Comparison of ENCODE assay signal across 31 mouse cellular contexts in the genomic region with DNA sequence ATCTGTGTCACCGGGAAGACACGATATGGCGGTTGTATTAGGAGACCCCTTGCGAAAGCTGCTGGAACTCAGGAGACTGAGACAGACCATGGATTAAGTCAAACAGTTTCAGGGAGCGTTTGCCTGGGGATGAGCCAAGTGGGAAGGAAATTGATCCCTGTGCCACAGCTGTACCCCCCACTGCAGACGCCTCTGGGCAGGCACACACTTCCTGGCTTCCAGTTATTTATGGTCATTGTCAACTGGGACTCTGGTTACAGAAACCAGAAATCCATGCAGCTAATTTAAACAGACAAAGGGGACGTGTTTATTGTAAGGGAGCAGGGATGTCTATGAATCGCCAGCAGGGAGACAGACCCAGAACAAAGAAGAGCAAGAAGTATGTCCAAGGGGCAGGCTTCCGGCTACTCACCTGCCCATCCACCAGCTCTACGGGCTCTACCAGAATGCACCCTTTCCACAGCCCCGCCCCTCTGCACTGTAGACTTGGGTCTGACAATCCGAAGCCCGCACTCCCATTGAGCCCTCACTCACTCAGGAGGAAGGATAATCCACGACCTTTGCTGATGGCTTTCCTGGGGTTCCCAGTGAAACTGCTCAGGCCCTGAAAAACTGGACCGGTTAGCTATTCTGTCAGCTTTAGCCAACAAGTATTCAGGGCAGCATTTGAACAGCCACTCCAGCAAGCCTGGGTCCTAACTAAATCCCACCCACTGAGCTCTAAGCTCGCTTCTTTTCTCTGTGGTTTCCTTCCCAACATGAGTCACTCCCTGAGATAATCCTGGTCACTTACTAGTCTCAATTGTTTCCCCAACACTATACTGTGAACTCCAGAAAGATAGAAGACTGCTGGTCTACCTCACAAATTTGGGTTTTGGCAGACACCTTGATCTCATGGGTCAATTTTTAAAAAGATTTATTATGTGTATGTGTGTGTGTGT. TPM values are rescaled to one million over a fixed set of nuclear protein-coding genes. Genes with fewer than 3 reads are reported as not detected.
DNase-seq lines count a peak whose midpoint lies in the region; ATAC-seq and TF ChIP-seq lines count a peak whose summit lies in the region.
"Had no signal": no experiment of that assay in that cellular context is flagged by ENCODE, and none has a peak within 500 bp of the region (broad histone marks: within the 10 kb centered on the region; RNA-seq: fewer than 3 reads in every experiment).

No protein-coding gene starts in this region.

- WGBS in intestine, embryonic 14.5 days, result 35% methylated on average over 16 of the region's 16 CpGs
- WGBS in intestine, embryonic 16.5 days, result 43% methylated on average over 16 of the region's 16 CpGs

- H3K36me3 ChIP-seq in intestine, embryonic 14.5 days (ENCODE audit: control insufficient read depth, insufficient read depth, low read length), result no peaks in the 10 kb centered on the region
- H3K36me3 ChIP-seq in intestine, embryonic 16.5 days (ENCODE audit: control insufficient read depth, insufficient read depth, low read length), result no peaks in the 10 kb centered on the region
- H3K36me3 ChIP-seq in myocyte (ENCODE audit: control insufficient read depth, insufficient read depth), result no peaks in the 10 kb centered on the region
- H3K36me3 ChIP-seq: embryonic facial prominence, embryonic 12.5 days; G1E; intestine, embryonic 15.5 days; liver, embryonic 12.5 days; stomach, embryonic 15.5 days had no signal

- ATAC-seq in intestine, embryonic 14.5 days (replicated peaks; ENCODE audit: low FRiP score, low TSS enrichment, low read depth), result peak; percentile 62; the same call in 1 of the 2 replicates
- ATAC-seq in intestine, embryonic 16.5 days, result no peak
- ATAC-seq: forebrain, embryonic 14.5 days; hindbrain, embryonic 16.5 days; intestine, embryonic 15.5 days; liver, embryonic 12.5 days; liver, postnatal 0 days; midbrain, embryonic 16.5 days; Patski had no signal

- peak overlapping the region; percentile 55 for H3K27ac ChIP-seq in intestine, embryonic 14.5 days (ENCODE audit: low read depth)
- no peak overlapping the region for H3K27ac ChIP-seq in intestine, embryonic 16.5 days (ENCODE audit: low read length)
- H3K27ac ChIP-seq in left cerebral cortex, adult 2 months, result peak overlapping the region; percentile 30; the same call in 1 of the 2 replicates
- H3K27ac ChIP-seq: embryonic facial prominence, embryonic 12.5 days; heart, adult 2 months; intestine, embryonic 15.5 days; liver, embryonic 12.5 days; stomach, embryonic 15.5 days had no signal

- TF ChIP-seq POLR2A in myocyte (IDR thresholded peaks at IDR 0.05; ENCODE audit: insufficient read length, low read depth), result no peak

- TF ChIP-seq CTCF in left cerebral cortex, adult 2 months (IDR thresholded peaks at IDR 0.05), result no peak

- no peaks in the 10 kb centered on the region for H3K27me3 ChIP-seq in intestine, embryonic 14.5 days (replicated peaks; ENCODE audit: control insufficient read depth, insufficient read depth, low read length)
- no peaks in the 10 kb centered on the region for H3K27me3 ChIP-seq in intestine, embryonic 16.5 days (replicated peaks; ENCODE audit: control insufficient read depth, insufficient read depth, low read length)
- no peaks in the 10 kb centered on the region for H3K27me3 ChIP-seq in myocyte (ENCODE audit: control insufficient read depth, insufficient read depth, insufficient read length)
- H3K27me3 ChIP-seq: embryonic facial prominence, embryonic 12.5 days; intestine, embryonic 15.5 days; Patski; stomach, embryonic 15.5 days had no signal

- no peak overlapping the region for H3K4me3 ChIP-seq in intestine, embryonic 14.5 days (ENCODE audit: low read depth, low read length)
- no peak overlapping the region for H3K4me3 ChIP-seq in intestine, embryonic 16.5 days (ENCODE audit: low read length)
- H3K4me3 ChIP-seq in left cerebral cortex, adult 2 months, result no peak overlapping the region
- H3K4me3 ChIP-seq in myocyte, result no peak overlapping the region
- H3K4me3 ChIP-seq: embryonic facial prominence, embryonic 12.5 days; heart, adult 2 months; intestine, embryonic 15.5 days; liver, embryonic 12.5 days; stomach, embryonic 15.5 days had no signal

- no peaks in the 10 kb centered on the region for H3K79me2 ChIP-seq in myocyte (ENCODE audit: control insufficient read depth, insufficient read depth)

- peak overlapping the region; percentile 20; the same call in 1 of the 2 replicates for H3K4me2 ChIP-seq in intestine, embryonic 14.5 days (ENCODE audit: low read length)
- H3K4me2 ChIP-seq in intestine, embryonic 16.5 days (ENCODE audit: low read depth, low read length), result no peak overlapping the region
- H3K4me2 ChIP-seq in myocyte (ENCODE audit: low read depth), result peak overlapping the region; percentile 89
- H3K4me2 ChIP-seq: embryonic facial prominence, embryonic 12.5 days; intestine, embryonic 15.5 days; liver, embryonic 12.5 days; midbrain, embryonic 11.5 days; stomach, embryonic 15.5 days had no signal

- no peak overlapping the region for H3ac ChIP-seq in myocyte (ENCODE audit: control insufficient read depth, insufficient read length)

- H3K9me3 ChIP-seq in intestine, embryonic 14.5 days (ENCODE audit: control insufficient read depth, low read length), result no peaks in the 10 kb centered on the region
- no peaks in the 10 kb centered on the region for H3K9me3 ChIP-seq in intestine, embryonic 16.5 days (ENCODE audit: control insufficient read depth, low read length)
- H3K9me3 ChIP-seq: embryonic facial prominence, embryonic 12.5 days; G1E; intestine, embryonic 15.5 days; liver, embryonic 12.5 days; stomach, embryonic 15.5 days had no signal

- DNase-seq in intestine, embryonic 14.5 days (ENCODE audit: low spot score), result no peak
- DNase-seq in left cerebral cortex, adult 2 months (ENCODE audit: extremely low spot score in 1 of 2, low spot score in 2 of 2), result no peak
- no peak for DNase-seq in left cerebral cortex, adult 9 months (ENCODE audit: low spot score in 2 of 2)
- DNase-seq in 416B (ENCODE audit: low read depth), result peak; percentile 73
- DNase-seq in ovary, adult 18-20 months (ENCODE audit: low spot score), result no peak
- no peak for DNase-seq in adrenal gland, postnatal 4 days (ENCODE audit: low spot score in 2 of 2)
- DNase-seq: adrenal gland, postnatal 10 days; cerebellum, adult 11-12 months; cerebellum, adult 9-11 months; embryo, embryonic 11 days; gastrocnemius, postnatal 25 days; kidney, adult 8-10 months; left cerebral cortex, postnatal 4 days; liver, postnatal 0 days; thymus, postnatal 25 days had no signal

- H3K4me1 ChIP-seq in intestine, embryonic 14.5 days (replicated peaks; ENCODE audit: control insufficient read depth, insufficient read depth, low read length), result peaks cover 11% of the 10 kb centered on the region
- H3K4me1 ChIP-seq in intestine, embryonic 16.5 days (ENCODE audit: control insufficient read depth, insufficient read depth, low read length), result peaks cover 3% of the 10 kb centered on the region; the same call in 1 of the 2 replicates
- H3K4me1 ChIP-seq: liver, embryonic 12.5 days had no signal

- no peak overlapping the region for H3K9ac ChIP-seq in intestine, embryonic 14.5 days (ENCODE audit: low read length)
- H3K9ac ChIP-seq in intestine, embryonic 16.5 days (ENCODE audit: low read depth, low read length), result no peak overlapping the region; the same call in 1 of the 2 replicates
- H3K9ac ChIP-seq: embryonic facial prominence, embryonic 12.5 days; intestine, embryonic 15.5 days; liver, embryonic 12.5 days; liver, postnatal 0 days; stomach, embryonic 15.5 days had no signal

- intact Hi-C loops in left cerebral cortex, adult 2 months (cut with DNase I), result no loop called here

TF ChIP-seq in myocyte, 11 proteins besides CTCF, POLR2A, EP300 and RAD21:
- TF ChIP-seq POLR2AphosphoS2 (IDR thresholded peaks at IDR 0.05; ENCODE audit: insufficient read length, low read depth), result no peak
- TF ChIP-seq MYOD1 (IDR thresholded peaks at IDR 0.05; ENCODE audit: control insufficient read depth in 1 of 3, insufficient read length in 2 of 3, low read depth in 2 of 3), result peak in 2 of 3 experiments; percentile 57 to 62
- peak in 1 of 3 experiments; percentile 64 for TF ChIP-seq MYOG (IDR thresholded peaks at IDR 0.05; ENCODE audit: control insufficient read depth in 1 of 3, insufficient read depth in 1 of 3, insufficient read length in 2 of 3, low read depth in 2 of 3)

RNA-seq across cellular contexts. Expression of a gene that starts 22.3 kb away (rescaled TPM):
- 0.24 and 0.38 TPM in 2 replicates for polyA plus RNA-seq in intestine, embryonic 14.5 days (2014; fragmentation: Nextera tagmentation; extraction: Ambion mirVana)
- 0.22 and 0.26 TPM in 2 replicates for polyA plus RNA-seq in intestine, embryonic 16.5 days (2015; fragmentation: Nextera tagmentation; extraction: Ambion mirVana)
- total RNA-seq in left cerebral cortex, adult 2 months (2021), result 10 to 100 TPM; 17.9 to 21.1 TPM
- polyA plus RNA-seq in myocyte (2012; fragmentation: generic; extraction: Trizol), result not detected
- total RNA-seq in adrenal gland, postnatal 4 days (2021), result under 1 TPM; 0.50 to 0.59 TPM
- total RNA-seq: gastrocnemius, postnatal 25 days; megakaryocyte, adult 5-6 weeks; neutrophil, adult 5-6 weeks had no signal
- polyA plus RNA-seq: G1E; hindbrain, embryonic 11.5 days; liver, postnatal 0 days; Patski had no signal

RNA-seq across cellular contexts. Expression of a gene that starts 45.5 kb away (rescaled TPM):
- 100 and 111 TPM in 2 replicates for polyA plus RNA-seq in intestine, embryonic 14.5 days (2014; fragmentation: Nextera tagmentation; extraction: Ambion mirVana)
- polyA plus RNA-seq in intestine, embryonic 16.5 days (2015; fragmentation: Nextera tagmentation; extraction: Ambion mirVana), result 62.4 and 73.7 TPM in 2 replicates
- total RNA-seq in left cerebral cortex, adult 2 months (2021), result 10 to 100 TPM; 41.4 to 44.3 TPM
- polyA plus RNA-seq in myocyte (2012; fragmentation: generic; extraction: Trizol), result 20.7 TPM
- 10 to 100 TPM; 61.7 to 63.4 TPM for total RNA-seq in adrenal gland, postnatal 4 days (2021)
